Mouse (Mus musculus) large intestine, adult 2 months (tissue): ENCODE data around the gene Ppard. TPM values are rescaled to one million over a fixed set of nuclear protein-coding genes. Genes with fewer than 3 reads are reported as not detected.

Source experiments
- DNase-seq: peaks from one replicate; pipeline ENCODE4 v3.0.0-alpha.2; 2012; ENCODE audit warnings: low read depth, low spot score
- WGBS: fragments of 180-500 bp; shearing (Covaris S2); methylation state at CpG from one replicate; pipeline ENCODE4 v1.1.7; 2018; 5-methylcytosine and 5-hydroxymethylcytosine counted together
- polyA plus RNA-seq: library from polyadenylated mRNA; depleted of rRNA; stranded (reverse); fragments of >200 nt; gene quantifications from 2 replicates; pipeline ENCODE4 v1.2.3, GENCODE M21; 2012; rRNA removed

The Ppard gene
- 139 and 154 TPM in 2 replicates for polyA plus RNA-seq

DNA sequence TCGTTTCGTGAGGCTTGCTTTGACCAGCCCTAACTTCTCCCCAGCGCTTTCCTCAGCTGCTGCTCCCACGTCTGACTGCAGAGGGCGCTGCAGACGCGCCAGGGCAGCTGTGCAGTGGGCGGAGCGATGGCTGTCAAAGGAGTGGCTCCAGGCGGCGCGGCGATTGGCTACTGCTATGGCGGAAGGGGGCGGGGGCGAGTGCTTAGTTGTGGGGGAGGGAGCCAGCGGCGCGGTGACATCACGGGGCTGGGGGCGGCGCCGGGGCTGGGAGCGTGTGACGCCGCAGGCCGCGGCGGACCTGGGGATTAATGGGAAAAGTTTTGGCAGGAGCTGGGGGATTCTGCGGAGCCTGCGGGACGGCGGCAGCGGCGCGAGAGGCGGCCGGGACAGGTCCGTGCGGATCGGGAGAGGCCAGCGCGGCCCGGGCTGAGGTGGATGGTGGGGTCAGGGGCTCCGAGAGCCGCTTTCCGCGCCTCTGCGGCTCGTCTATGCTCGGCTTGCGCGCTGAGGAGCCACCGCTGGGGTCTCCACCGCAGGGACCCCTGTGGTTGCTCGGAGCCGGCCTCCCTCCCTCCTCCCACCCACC is at the start of gene Ppard:
Ppard (plus strand) TSS at position 226 of the 586 bp plus-strand sequence.
- peak; percentile 86 for DNase-seq
- 1% methylated on average over 57 of the region's 57 CpGs for WGBS

DNA sequence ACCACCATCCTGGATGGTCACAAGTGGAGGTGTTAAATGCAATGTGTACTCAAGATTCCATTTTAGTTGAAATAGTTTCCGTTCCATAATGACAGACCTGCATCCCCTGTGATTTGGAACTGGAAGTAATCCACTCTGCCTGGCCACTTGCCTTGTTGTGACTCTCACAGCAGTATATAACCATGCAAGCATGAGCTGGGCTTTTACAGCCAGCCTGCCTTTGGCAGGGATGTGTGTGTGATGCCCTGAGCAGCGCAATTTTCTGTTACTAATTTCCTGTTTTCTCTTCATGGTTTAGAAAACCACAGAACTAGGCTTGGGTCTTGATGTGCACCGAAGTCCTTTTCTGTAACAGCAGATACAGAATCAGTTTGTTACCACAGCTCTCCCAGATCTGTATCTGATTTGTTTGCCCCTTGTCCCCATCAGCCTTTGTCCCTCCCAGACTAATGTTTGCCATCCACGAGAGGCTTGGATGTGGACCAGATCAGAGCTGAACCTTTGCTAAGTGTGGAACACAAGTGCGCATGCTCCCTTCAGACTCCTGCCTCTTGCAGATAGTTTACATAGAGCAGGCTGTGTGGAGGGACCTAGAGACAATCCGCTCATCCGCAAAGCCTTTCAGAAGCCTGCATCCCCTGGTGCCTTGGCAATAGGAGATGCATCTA is 47.4 kb upstream of the Ppard start:
- no peak for DNase-seq
- 64% methylated on average over 7 of the region's 7 CpGs for WGBS

DNA sequence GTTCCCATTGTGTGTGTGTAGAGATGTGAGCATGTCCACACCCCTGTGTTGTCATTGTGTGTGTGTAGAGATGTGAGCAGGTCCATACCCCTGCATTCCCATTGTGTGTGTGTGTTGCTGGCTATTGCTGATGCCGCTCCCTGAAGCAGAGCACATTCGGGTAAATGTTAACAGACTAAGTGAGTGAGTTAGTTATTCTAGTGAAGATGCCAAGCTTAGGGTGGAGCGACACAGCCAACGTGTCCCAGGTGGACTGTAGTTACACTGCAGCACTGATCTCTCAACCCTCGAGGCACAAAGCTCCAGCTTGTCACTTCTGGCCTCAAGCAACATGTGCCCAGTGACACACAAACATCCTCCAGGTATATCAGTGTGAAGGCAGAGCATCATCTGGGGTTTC is 44.2 kb upstream of the Ppard start:
- DNase-seq: no peak
- WGBS: 80% methylated on average over 5 of the region's 5 CpGs

DNA sequence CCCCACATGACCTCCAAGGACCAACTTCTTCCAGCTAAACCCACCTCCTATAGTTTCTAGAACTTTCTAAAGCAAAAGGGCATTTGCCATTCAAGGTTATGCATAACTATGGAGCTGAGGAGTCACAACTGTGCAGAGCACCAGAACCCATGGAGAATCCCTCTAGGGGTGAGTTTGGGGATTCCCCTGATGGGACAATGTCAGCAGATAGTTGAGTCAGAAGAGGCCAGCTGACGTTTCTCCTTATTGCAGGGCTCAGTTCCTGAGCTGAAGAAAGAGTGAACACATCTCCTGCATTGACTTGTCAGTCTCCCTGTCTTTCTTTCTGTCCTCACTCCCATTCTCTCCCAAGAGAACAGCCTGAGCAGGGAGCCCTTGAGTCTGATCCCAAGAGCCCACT is 39.7 kb upstream of the Ppard start:
- 50% methylated on average over 1 of the region's 1 CpGs for WGBS

DNA sequence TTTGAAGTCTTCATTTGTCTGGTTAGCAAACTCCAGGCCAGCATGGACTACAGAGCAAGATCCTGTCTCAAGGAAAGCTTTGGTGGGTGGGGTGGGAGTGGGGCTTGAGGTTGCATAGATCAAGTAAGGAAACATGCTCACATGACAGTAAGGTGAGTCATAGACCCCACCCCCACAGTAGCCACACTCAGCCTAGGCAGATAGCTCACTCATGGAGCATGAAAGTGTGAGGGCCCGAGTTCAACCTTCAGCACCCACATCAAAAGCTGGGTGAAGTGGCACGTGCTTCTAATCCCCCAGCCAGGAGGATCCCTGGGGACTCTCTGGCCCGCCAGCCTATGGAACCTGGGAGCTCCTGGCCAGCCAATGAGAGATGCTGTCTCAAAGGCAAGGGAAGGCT is 38.9 kb upstream of the Ppard start:
- 85% methylated on average over 3 of the region's 3 CpGs for WGBS
- no peak for DNase-seq

More for the DNA sequence above, 39.7 kb upstream of the Ppard start:
- DNase-seq: no peak

DNA sequence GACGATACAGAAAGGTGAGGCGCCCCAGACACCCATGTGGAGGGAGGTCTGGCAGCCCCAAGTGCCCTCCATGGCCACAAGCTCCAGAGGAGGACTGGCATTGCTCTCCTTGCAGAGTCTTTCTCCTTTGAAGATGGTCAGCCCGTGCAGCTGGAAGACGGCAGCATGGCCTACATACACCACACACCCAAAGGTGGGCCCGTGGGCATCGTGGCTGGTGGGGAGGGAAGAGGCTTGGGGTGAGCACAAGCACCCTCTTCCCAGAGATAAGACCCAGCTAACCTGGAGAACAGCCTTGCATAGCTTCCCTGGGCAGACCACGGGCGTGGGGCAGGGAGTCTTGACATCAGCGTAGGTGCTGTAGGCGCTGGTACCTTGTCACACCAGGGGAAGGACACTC is 37.5 kb upstream of the Ppard start:
- WGBS: 95% methylated on average over 10 of the region's 10 CpGs
- no peak for DNase-seq

DNA sequence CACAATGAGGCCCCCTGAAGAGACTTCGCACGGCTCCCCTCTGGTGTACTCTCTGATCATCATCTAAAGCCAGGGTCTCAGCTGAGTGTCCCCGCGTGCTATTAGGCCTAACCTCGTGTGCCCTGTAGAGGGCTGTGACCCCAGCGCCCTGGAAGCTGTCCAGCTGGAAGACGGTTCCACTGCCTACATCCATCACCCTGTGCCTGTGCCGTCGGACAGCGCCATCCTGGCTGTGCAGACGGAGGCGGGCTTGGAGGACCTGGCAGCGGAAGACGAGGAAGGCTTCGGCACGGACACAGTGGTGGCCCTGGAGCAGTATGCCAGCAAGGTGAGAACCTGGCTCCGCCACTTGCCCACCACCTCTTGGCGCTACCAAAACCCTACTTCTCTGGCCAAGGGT is 34.9 kb upstream of the Ppard start:
- WGBS: 89% methylated on average over 18 of the region's 18 CpGs
- DNase-seq: no peak

DNA sequence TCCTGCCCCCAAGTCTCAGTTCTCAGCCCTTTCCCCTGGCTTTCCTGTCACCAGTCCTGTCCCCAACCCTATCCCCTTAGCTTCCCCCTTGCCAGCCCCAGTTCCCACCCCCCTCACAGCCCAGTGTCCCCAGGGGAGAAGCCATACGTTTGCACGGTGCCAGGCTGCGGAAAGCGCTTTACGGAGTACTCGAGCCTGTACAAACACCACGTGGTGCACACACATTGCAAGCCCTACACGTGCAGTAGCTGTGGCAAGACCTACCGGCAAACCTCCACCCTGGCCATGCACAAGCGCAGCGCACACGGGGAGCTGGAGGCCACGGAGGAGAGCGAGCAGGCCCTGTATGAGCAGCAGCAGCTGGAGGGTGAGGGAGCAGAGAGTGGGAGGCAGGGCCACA is 30.5 kb upstream of the Ppard start:
- WGBS: 83% methylated on average over 14 of the region's 14 CpGs
- no peak for DNase-seq

DNA sequence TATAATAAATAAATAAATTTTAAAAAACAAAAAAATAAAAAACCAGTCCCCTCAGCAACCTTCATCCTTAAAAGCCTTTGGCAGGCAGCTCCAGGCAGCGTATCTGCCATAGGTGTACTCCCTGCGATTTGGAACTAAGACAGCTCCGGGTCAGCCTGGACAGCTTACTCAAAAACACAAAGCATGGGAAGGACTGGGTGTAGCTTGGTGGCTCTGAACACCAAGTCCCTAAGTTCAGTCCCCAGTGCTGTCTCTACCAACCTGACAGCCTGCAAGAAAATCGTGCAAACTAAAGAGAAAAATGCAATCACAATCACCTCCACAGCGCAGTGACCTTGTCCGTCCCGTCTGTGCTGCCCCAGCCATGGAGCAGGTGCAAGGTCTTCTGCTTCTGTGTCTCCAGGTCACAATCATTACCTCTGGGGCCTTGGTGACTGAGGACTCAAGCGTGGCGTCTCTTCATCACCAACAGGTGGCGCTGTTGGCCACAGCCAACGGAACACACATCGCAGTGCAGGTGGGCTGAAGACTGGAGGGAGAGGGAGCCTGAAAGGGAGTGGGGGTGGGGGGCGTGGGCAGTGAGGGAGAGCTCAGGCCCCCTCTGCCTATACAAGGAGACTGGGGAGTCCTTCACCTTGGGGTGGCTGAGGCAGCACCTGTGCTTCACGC is 28.3 kb upstream of the Ppard start:
- DNase-seq: no peak
- 43% methylated on average over 14 of the region's 14 CpGs for WGBS

DNA sequence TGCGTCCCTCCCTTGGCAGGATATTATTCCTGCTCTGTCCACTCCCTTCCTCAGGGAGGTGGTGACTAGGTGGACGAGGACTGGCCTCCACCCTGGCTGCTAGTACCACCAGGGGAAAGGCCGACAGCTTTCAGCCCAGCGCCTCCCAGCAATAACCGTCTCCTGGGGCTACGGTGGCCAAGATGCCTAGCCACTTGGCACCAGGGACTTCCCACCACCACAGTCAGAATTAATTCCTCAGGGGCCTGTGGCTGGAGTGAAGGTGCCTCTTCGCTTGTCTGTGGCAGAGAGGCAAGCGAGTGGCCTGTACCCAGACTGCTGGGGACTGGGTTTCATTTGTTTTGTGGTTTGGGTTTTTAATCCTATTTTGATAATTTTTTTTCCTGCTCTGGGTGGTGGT is 27.1 kb upstream of the Ppard start:
- no peak for DNase-seq

DNA sequence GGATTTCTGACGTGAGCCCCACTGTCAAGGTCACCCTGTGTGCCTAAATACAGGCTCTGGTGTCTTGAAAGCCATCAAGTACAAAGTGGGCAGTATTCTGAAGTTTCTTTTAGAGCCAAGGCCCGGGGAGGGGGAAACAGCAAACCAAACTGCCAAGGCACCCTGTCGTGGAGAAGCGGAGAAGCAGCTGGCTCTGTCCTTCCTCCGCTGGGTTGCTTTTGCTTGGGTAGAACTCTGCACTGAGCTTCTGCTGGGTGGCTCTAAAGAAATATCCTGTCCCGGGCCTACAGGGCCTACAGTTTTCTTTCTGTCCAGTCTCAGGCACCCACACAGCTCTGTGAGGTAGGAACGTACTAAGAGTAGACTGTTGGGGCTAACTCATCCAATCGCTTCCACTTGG is 25.4 kb upstream of the Ppard start:
- WGBS: 67% methylated on average over 8 of the region's 8 CpGs
- DNase-seq: no peak

More for the DNA sequence above, 27.1 kb upstream of the Ppard start:
- WGBS: 86% methylated on average over 8 of the region's 8 CpGs

DNA sequence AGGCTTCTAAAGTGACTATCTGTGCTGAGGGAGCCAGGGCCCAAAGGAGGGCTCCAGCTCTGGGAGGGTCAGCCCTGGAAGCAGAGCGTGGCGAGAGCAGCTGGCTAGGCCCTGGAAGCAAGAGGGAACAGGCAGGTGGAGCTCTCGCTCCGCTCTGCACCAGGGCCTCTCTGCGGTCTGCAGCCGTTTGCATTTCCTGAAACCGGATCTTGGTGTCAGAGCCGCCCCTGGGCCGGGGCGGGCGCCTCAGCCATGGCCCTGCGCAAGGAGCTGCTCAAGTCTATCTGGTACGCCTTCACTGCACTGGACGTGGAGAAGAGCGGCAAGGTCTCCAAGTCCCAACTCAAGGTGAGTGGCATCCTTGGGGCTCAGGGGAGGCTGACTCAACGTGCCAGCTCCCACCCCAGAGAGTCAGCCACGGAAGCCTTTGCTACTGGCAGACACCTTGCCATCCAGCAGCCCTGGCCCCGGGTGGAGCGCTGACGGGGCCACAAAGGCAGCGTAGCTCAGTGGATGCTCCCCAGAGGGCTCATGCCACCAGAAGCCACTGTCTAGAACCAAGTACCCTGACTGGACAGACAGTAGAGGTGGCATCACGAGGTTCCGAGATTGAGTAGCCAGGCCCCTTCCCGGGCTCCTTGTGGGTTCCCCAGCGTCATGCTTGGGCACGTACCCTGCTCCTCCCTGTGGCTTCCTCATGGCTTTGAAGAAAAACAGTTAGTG is 24.7 kb upstream of the Ppard start, which contains the start of gene Def6:
Def6 (plus strand) TSS at position 188 of the 723 bp plus-strand sequence.
- no peak for DNase-seq
- WGBS: 21% methylated on average over 26 of the region's 26 CpGs

DNA sequence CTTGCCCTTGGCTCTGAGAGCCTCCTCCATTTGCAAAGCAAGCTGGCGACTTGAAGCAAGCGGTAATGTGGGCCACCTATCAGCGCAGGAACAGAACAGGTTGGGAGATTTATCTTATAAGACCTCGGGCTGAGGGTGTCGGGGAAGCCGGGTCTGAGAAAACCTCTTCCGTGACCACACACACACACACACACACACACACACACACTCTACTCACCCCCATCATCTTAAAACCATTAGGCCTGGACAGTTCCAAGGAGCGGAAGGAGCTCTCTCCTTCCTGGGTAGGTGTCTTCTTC is 24.2 kb upstream of the Ppard start:
- WGBS: 78% methylated on average over 8 of the region's 8 CpGs
- DNase-seq: no peak

DNA sequence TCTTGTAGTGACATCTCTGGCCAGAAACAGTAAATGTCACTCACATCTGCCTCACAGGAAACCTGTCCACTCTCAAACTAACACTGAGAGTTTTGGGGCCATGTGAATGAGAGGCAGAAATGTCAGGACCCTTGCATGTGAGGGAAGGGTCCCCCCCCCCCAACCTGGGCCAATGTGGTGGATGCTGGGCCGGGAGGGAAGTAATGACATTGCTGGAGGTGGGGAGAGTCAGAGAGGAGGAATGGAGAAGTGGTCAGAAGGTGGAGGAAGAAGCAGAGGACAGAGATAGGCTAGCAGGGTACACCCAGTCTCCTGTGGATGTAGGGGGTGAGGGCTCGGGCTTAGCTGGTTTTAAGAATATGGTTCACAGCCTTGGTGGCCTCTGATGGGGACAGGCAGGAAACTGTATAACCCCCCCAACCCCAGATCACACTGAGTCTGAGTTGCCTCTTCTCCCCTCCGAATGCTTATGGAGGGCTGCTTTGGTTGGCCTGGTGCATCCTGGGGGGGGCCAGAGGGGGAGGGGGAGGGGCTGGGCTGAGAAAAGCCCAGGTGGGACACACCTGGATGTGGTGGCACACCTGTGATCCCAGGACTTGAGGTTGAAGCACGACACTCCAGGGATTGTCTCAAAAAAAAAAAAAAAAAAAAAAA is 22.9 kb upstream of the Ppard start:
- no peak for DNase-seq
- 67% methylated on average over 4 of the region's 4 CpGs for WGBS

DNA sequence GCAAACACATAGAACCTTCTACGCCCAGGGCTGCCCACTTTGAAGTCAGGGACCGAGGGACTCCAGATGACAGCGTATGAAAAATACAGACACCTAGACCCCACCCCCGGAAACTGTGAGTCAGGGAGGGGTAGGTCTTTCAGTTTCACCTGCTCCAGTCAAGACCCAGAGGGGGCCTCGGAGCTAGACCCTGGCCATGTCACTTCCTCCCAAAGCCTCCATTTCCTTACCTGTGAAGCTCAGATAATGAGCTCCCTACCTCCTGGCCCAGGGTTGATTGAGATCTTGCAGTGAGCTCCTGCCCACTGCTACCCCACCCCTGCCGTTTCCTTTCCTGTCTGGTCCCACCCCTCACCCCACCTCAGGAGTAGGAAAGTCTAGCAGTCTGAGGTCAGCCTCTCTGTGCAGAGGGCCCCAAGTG is 20.6 kb upstream of the Ppard start:
- no peak for DNase-seq
- 58% methylated on average over 6 of the region's 6 CpGs for WGBS

DNA sequence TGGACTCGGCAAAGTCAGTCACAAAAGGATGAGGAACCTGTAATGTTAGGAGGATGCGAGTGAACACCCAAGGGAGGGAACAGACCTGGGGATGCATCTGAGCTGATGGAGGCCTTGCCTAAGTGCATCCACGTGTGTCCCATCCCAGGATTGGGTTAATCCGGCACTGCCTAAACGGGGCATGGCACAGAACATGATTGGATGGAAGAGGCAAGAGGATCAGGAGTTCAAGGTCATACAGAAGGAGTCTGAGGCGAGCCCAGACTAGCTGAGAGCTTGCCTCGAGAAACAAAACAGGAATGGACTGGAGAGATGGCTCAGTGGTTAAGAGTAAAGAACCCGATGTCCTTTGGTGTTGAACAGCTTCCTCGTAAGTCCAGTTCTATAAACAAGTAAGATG is 20.1 kb upstream of the Ppard start:
- DNase-seq: no peak
- 41% methylated on average over 9 of the region's 9 CpGs for WGBS

DNA sequence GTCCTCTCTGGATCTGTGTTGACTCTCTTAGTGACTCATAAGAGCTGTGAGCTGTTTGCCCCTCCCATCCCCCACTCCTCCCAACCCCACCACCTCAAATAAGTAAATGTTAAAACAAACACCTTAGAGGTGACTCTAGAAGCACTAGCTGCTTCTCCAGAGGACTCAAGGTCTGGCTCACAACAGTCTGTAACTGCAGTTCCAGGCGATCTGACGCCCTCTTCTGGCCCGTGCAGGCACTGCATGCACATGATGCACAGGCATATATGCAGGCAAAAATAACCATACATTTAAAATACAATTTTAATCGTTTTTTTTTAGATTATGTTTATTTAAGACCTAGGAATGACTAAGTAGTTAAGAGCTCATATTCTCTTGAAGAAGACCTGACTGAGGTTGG is 19.3 kb upstream of the Ppard start:
- no peak for DNase-seq
- 25% methylated on average over 4 of the region's 4 CpGs for WGBS

DNA sequence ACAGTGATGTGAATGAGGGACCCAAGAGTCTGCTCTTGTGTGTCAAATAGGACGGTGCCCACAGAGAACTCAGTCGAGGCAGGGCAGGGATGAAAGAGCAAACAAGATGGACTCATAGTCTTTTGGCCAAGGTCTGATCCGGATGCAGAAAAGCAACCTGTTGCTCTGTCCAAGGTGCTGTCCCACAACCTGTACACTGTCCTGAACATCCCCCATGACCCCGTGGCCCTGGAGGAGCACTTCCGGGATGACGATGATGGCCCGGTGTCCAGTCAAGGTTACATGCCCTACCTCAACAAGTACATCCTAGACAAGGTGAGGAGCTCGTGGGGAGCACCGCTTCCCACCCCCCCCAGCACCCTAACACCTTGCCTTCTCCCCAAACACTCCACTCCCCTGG is 15.7 kb upstream of the Ppard start:
- 79% methylated on average over 9 of the region's 9 CpGs for WGBS
- DNase-seq: no peak

DNA sequence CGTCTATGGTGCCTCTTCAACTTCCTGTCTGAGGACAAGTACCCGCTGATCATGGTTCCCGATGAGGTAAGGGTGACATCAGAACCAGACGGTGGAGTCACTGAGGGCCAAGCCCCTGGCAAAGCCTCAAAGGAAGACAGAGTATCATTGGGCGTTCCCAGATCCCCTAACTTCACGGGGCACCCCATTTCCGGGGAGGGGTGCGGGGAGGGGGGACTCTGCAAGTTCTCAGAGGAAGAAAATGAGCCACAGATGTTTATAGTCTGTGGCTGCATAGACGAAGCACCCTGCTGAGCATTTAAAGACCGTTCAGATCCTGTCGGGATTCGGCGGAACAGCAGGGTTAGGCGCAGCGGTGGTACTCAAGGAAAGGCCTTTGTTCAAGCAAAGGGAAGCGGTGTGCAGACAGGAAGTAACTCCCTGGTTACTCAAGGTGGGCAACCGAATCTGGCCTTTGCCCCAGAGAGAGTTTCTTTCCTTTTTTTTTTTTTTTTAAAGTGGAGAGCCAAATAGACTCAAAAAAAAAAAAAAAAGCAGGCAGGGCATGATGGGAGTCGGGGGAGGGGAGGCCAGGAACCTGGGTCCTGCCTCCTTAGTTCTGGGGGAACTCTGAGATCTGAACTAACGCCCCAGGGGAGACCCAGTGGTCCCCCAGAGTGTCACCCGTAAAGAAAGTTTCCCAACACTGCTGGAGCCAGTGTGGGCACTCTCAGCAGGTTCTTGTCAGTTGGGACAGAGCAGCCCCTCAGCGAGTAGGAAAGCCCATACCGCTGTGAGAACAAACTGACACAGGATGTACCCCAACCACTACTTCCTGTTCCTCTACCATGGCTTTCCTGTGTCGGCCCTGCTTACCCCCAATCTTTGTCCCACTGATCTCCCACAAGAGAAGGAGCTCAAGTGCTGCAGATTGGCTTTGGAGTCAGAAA is 14.5 kb upstream of the Ppard start:
- no peak for DNase-seq
- 28% methylated on average over 23 of the region's 23 CpGs for WGBS
